Mouse (Mus musculus) midbrain, embryonic 15.5 days (tissue): Measurements from ENCODE around the gene Cers5. TPM values are rescaled to one million over a fixed set of nuclear protein-coding genes. Genes with fewer than 3 reads are reported as not detected.
"Not testable (repeated sequence)": the region's sequence is repeated elsewhere in the genome, so short reads cannot be mapped to it uniquely, and the experiment has no call there.

ENCODE experiments used
- ATAC-seq: fragments of 200-750 bp; cut with Nextera tagmentation; replicated peaks from 2 replicates; pipeline ENCODE4 v1.8.0; 2017; ENCODE audit warnings: moderate TSS enrichment
- H3K27ac ChIP-seq: fragments of 300-500 bp; sonication (generic); 2 replicates; pipeline ENCODE4 v1.5.1; 2015; ENCODE audit warnings: mild to moderate bottlenecking, inconsistent platforms
- H3K27me3 ChIP-seq: fragments of 300-500 bp; sonication (generic); replicated peaks from 2 replicates; pipeline ENCODE4 v1.6.1; 2015; ENCODE audit warnings: inconsistent platforms
- H3K36me3 ChIP-seq: fragments of 300-500 bp; sonication (generic); replicated peaks from 2 replicates; pipeline ENCODE4 v1.6.1; 2015; ENCODE audit warnings: inconsistent platforms
- H3K4me1 ChIP-seq: fragments of 300-500 bp; sonication (generic); 2 replicates; pipeline ENCODE4 v1.6.1; 2015; ENCODE audit warnings: inconsistent platforms
- H3K4me2 ChIP-seq: fragments of 300-500 bp; sonication (generic); 2 replicates; pipeline ENCODE4 v1.6.1; 2015; ENCODE audit warnings: inconsistent platforms, mild to moderate bottlenecking, moderate library complexity
- H3K4me3 ChIP-seq: fragments of 300-500 bp; sonication (generic); 2 replicates; pipeline ENCODE4 v1.5.1; 2015; ENCODE audit warnings: mild to moderate bottlenecking, inconsistent platforms
- H3K9ac ChIP-seq: fragments of 300-500 bp; sonication (generic); 2 replicates; pipeline ENCODE4 v1.6.1; 2015; ENCODE audit warnings: mild to moderate bottlenecking, inconsistent platforms
- H3K9me3 ChIP-seq: fragments of 300-500 bp; sonication (generic); 2 replicates; pipeline ENCODE4 v1.6.1; 2016; ENCODE audit warnings: inconsistent platforms
- WGBS: fragments of 180-500 bp; shearing (Covaris S2); methylation state at CpG from one replicate; pipeline ENCODE4 v1.1.7; 2015; ENCODE audit warnings: mixed read lengths; 5-methylcytosine and 5-hydroxymethylcytosine counted together
- polyA plus RNA-seq: library from polyadenylated mRNA; unstranded; fragments of >200 nt; fragmentation: Nextera tagmentation; extraction: Ambion mirVana; gene quantifications from 2 replicates; pipeline ENCODE4 v1.2.1, GENCODE M21; 2015

Cers5 gene
- polyA plus RNA-seq, 1 experiment from 2014 or later = 77.3 TPM

- Histone ChIP-seq H3K36me3 (peaks cover 17% of the 10 kb centered on the region), H3K4me3 (no peak overlapping the region), H3K9me3 (no peaks in the 10 kb centered on the region), H3K4me2 (no peak overlapping the region), H3K4me1 (peaks cover 8% of the 10 kb centered on the region), H3K27me3 (no peaks in the 10 kb centered on the region), H3K27ac (no peak overlapping the region), H3K9ac (no peak overlapping the region)
- WGBS = 94% methylated on average over 2 of the region's 2 CpGs
- no peak for ATAC-seq
These were observed 41.5 kb downstream of the Cers5 start for GRCm38 (mm10) chr15:99731167-99731566.

GRCm38 (mm10) chr15:99729056-99729783 is 43.5 kb downstream of the Cers5 start:
- H3K4me3 ChIP-seq = no peak overlapping the region
- no peak overlapping the region for H3K4me2 ChIP-seq
- no peak for ATAC-seq
- peaks cover 14% of the 10 kb centered on the region for H3K36me3 ChIP-seq
- H3K9ac ChIP-seq = no peak overlapping the region
- peaks cover 19% of the 10 kb centered on the region for H3K4me1 ChIP-seq
- H3K9me3 ChIP-seq = no peaks in the 10 kb centered on the region
- 88% methylated on average over 4 of the region's 4 CpGs for WGBS
- no peak overlapping the region for H3K27ac ChIP-seq
- H3K27me3 ChIP-seq = no peaks in the 10 kb centered on the region

GRCm38 (mm10) chr15:99728211-99728610 is 44.5 kb downstream of the Cers5 start:
- Histone ChIP-seq H3K9ac (no peak overlapping the region), H3K9me3 (no peaks in the 10 kb centered on the region), H3K36me3 (peaks cover 14% of the 10 kb centered on the region), H3K4me1 (peaks cover 27% of the 10 kb centered on the region), H3K4me3 (no peak overlapping the region), H3K27ac (no peak overlapping the region), H3K27me3 (no peaks in the 10 kb centered on the region), H3K4me2 (no peak overlapping the region)
- 95% methylated on average over 5 of the region's 5 CpGs for WGBS
- no peak for ATAC-seq

- Histone ChIP-seq H3K27me3 (no peaks in the 10 kb centered on the region), H3K27ac (no peak overlapping the region), H3K4me1 (peaks cover 27% of the 10 kb centered on the region), H3K4me3 (no peak overlapping the region), H3K4me2 (no peak overlapping the region), H3K9me3 (no peaks in the 10 kb centered on the region), H3K9ac (no peak overlapping the region), H3K36me3 (peaks cover 16% of the 10 kb centered on the region)
- 97% methylated on average over 12 of the region's 12 CpGs for WGBS
- ATAC-seq = no peak
These were observed 45.2 kb downstream of the Cers5 start for GRCm38 (mm10) chr15:99727525-99727924.

GRCm38 (mm10) chr15:99727039-99727438 is 45.6 kb downstream of the Cers5 start:
- peaks cover 21% of the 10 kb centered on the region for H3K36me3 ChIP-seq
- not testable (repeated sequence) for H3K4me2 ChIP-seq
- WGBS = 94% methylated on average over 4 of the region's 5 CpGs

GRCm38 (mm10) chr15:99726549-99726948 is 46.1 kb downstream of the Cers5 start:
- Histone ChIP-seq H3K4me2 (peak overlapping the region; percentile 74), H3K4me1 (peaks cover 27% of the 10 kb centered on the region), H3K27me3 (no peaks in the 10 kb centered on the region), H3K9me3 (no peaks in the 10 kb centered on the region), H3K36me3 (peaks cover 22% of the 10 kb centered on the region), H3K9ac (peak overlapping the region; percentile 83), H3K27ac (no peak overlapping the region), H3K4me3 (peak overlapping the region; percentile 88)
- ATAC-seq = no peak
- 88% methylated on average over 2 of the region's 2 CpGs for WGBS

More at GRCm38 (mm10) chr15:99727039-99727438, 45.6 kb downstream of the Cers5 start:
- ATAC-seq, H3K27me3 ChIP-seq, H3K9ac ChIP-seq, H3K4me3 ChIP-seq, H3K9me3 ChIP-seq, H3K27ac ChIP-seq: not testable (repeated sequence)
- H3K4me1 ChIP-seq = peaks cover 27% of the 10 kb centered on the region

GRCm38 (mm10) chr15:99725341-99726155 is 47.1 kb downstream of the Cers5 start, which contains the start of gene Cox14:
Gene Cox14 (plus strand): TSS chr15:99725618.
- under 1% methylated on average over 67 of the region's 68 CpGs for WGBS
- H3K4me2 ChIP-seq = peak within 1 kb of the TSS; percentile 74
- ATAC-seq = peak; percentile 95
- peak within 1 kb of the TSS; percentile 83 for H3K9ac ChIP-seq
- peak within 1 kb of the TSS; percentile 88 for H3K4me3 ChIP-seq
- H3K27ac ChIP-seq = peak within 1 kb of the TSS; percentile 87
- peaks cover 27% of the 10 kb centered on the region for H3K4me1 ChIP-seq
- H3K9me3 ChIP-seq = no peaks in the 10 kb centered on the region
- H3K36me3 ChIP-seq = peaks cover 23% of the 10 kb centered on the region
- H3K27me3 ChIP-seq = no peaks in the 10 kb centered on the region

GRCm38 (mm10) chr15:99724292-99725021 is 48.2 kb downstream of the Cers5 start:
- Histone ChIP-seq H3K4me1 (peaks cover 27% of the 10 kb centered on the region), H3K9ac (peak overlapping the region; percentile 47), H3K9me3 (no peaks in the 10 kb centered on the region), H3K36me3 (peaks cover 25% of the 10 kb centered on the region; the same call in 1 of the 2 replicates), H3K4me3 (peak overlapping the region; percentile 88), H3K27ac (peak overlapping the region; percentile 55), H3K4me2 (peak overlapping the region; percentile 58), H3K27me3 (no peaks in the 10 kb centered on the region)
- peak; percentile 29 for ATAC-seq
- WGBS = 11% methylated on average over 16 of the region's 16 CpGs

GRCm38 (mm10) chr15:99723515-99724291 is 49.0 kb downstream of the Cers5 start:
- H3K27ac ChIP-seq = peak overlapping the region; percentile 55
- peaks cover 20% of the 10 kb centered on the region; the same call in 1 of the 2 replicates for H3K36me3 ChIP-seq
- H3K4me3 ChIP-seq = no peak overlapping the region
- H3K4me2 ChIP-seq = 0 out of 2 replicates have a peak overlapping the region, but pooled peaks have one; percentile 58
- H3K4me1 ChIP-seq = peaks cover 27% of the 10 kb centered on the region
- no peak overlapping the region for H3K9ac ChIP-seq
- no peaks in the 10 kb centered on the region for H3K27me3 ChIP-seq
- ATAC-seq = no peak
- WGBS = 19% methylated on average over 11 of the region's 11 CpGs
- H3K9me3 ChIP-seq = no peaks in the 10 kb centered on the region

- Histone ChIP-seq H3K27me3 (no peaks in the 10 kb centered on the region), H3K4me2 (no peak overlapping the region), H3K36me3 (peaks cover 17% of the 10 kb centered on the region; the same call in 1 of the 2 replicates), H3K27ac (no peak overlapping the region), H3K4me1 (peaks cover 27% of the 10 kb centered on the region), H3K9ac (no peak overlapping the region), H3K9me3 (no peaks in the 10 kb centered on the region), H3K4me3 (no peak overlapping the region)
- 52% methylated on average over 10 of the region's 10 CpGs for WGBS
- no peak for ATAC-seq
These were observed 49.6 kb downstream of the Cers5 start for GRCm38 (mm10) chr15:99723120-99723514.

GRCm38 (mm10) chr15:99721921-99722743 is 50.6 kb downstream of the Cers5 start:
- H3K4me1 ChIP-seq = peaks cover 29% of the 10 kb centered on the region
- H3K4me2 ChIP-seq = no peak overlapping the region
- H3K4me3 ChIP-seq = no peak overlapping the region
- H3K27me3 ChIP-seq = no peaks in the 10 kb centered on the region
- 83% methylated on average over 25 of the region's 25 CpGs for WGBS
- no peak overlapping the region for H3K9ac ChIP-seq
- no peak for ATAC-seq
- H3K36me3 ChIP-seq = peaks cover 13% of the 10 kb centered on the region; the same call in 1 of the 2 replicates
- H3K27ac ChIP-seq = no peak overlapping the region
- no peaks in the 10 kb centered on the region for H3K9me3 ChIP-seq
